Mouse (Mus musculus) thymus, adult 18-20 months (tissue): ENCODE data around the gene Zfp551.

Experiments used
- DNase-seq, 2 experiments: peaks; one replicate each; pipeline ENCODE4 v3.0.0; 2022; ENCODE audit warnings: mixed read lengths in 2 of 2

Gene Zfp551

DNA sequence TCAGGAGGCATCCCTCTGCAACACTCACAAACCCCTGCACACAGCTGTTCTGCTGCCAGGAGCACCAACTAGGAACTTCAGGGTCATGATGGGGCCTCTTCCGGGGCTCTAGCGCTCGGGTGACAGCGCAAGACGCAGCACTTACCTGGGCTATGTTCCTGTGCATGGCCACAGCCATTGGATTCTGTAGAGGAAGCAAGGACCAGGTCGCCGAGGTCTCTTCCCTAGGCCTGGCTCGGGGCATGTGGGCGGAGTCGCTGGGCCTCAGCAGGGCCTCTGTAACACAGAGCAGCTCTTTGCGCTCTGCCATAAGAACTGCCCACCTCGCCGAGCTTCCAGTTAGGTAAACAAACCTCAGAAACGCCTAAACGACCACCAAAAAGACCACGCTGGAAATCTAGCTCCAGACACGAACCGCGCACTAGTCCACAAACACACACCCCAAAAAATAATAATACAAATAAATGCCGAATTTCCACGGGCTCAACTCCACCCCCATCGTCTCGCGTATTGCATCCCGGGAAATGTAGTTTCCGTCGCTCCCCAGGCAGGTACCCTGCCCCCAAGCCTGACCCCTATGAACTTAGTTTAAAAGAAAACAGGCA is at the start of gene Zfp551:
Zfp551 (minus strand) TSS at position 507 of the 605 bp plus-strand sequence.
- peak; percentile 32 to 44 for DNase-seq

DNA sequence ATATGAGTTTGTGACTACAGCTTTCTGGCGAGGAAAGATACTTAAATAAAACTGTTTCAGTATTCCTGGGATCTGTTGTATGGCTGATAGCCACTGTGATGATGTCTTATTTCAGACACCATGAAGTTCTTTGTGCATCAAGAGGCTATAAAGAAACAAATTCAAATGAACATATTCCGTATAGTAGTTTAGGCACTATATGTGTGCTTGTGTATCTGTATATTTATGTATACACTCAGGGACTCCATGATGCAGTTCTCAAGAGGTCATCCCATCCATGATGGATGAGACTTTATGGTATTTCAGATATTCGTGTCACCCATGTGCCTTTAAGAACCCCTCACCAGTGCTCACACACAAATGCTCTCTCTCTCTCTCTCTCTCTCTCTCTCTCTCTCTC is 304 bp upstream of the Zfp551 start:
- DNase-seq = no peak

DNA sequence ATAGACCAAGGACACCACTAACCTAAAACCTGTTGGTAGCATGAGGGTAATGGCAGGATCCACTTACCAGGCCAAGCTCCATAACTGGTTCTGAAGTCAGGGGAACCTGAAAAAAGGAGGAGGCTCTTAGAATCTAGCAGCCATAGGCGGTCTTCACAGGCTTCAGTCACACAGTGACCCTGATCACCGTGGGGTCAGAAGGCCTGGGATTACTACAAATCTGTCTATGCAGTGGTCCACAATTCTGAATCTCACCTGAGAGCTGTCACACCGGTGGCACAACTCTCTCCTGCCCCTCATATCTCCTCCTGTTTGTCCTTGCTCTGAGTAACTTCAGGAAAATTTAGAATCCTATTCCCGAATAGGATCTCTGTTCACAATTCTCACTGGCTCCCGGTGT is 810 bp downstream of the Zfp551 start:
- no peak for DNase-seq

DNA sequence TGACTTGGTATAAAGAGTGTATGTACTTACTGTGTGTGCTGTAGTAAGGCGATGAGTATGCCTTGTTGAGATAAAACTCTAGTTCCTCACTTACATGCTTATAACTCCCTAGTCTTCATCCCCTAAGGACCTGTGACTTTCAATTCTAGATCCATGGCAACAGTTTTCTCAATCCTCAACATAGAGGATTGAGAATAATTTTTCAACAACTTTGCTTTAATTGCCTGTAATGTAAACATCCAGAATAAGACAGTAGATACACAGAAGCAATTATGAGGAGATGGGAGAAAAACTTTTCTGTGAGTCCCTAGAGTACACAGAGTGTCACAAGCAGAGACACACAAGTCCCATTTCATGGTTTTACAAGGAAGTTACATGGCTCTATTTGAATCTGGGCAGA is 53.4 kb downstream of the Zfp551 start, which contains the start of gene Vmn1r84:
Vmn1r84 (minus strand) TSS at position 101 of the 400 bp plus-strand sequence.
- DNase-seq = no peak
